Mouse (Mus musculus): ENCODE results near the gene Ush1g. TPM values are rescaled to one million over a fixed set of nuclear protein-coding genes. Genes with fewer than 3 reads are reported as not detected.

The Ush1g gene
- polyA plus RNA-seq, 1 experiment = not detected

- no peaks in the 10 kb centered on the region for H3K4me1 ChIP-seq (ENCODE audit: control insufficient read depth, insufficient read depth, insufficient read length, low read length)
- no peak overlapping the region for H3K27ac ChIP-seq (replicated peaks; ENCODE audit: low read depth, low read length)
- H3K4me3 ChIP-seq (ENCODE audit: insufficient read depth, low read depth, low read length) = no peak overlapping the region
Observed at GRCm38 (mm10) chr11:115308781-115309180, 13.1 kb downstream of the Ush1g start.

- Histone ChIP-seq H3K4me1 (ENCODE audit: control insufficient read depth, insufficient read depth, insufficient read length, low read length) (no peaks in the 10 kb centered on the region), H3K4me3 (ENCODE audit: insufficient read depth, low read depth, low read length) (no peak within 1 kb of the TSS), H3K27ac (replicated peaks; ENCODE audit: low read depth, low read length) (no peak within 1 kb of the TSS)
Observed at GRCm38 (mm10) chr11:115306863-115307262, 15.0 kb downstream of the Ush1g start, which contains the start of gene Otop2. TSS of gene Otop2 (plus strand) at chr11:115307163.

- H3K4me1 ChIP-seq (ENCODE audit: control insufficient read depth, insufficient read depth, insufficient read length, low read length) = no peaks in the 10 kb centered on the region
- no peak overlapping the region for H3K4me3 ChIP-seq (ENCODE audit: insufficient read depth, low read depth, low read length)
- no peak overlapping the region for H3K27ac ChIP-seq (replicated peaks; ENCODE audit: low read depth, low read length)
Observed at GRCm38 (mm10) chr11:115303167-115303566, 18.7 kb downstream of the Ush1g start.

GRCm38 (mm10) chr11:115301351-115301750 is 20.5 kb downstream of the Ush1g start:
- peaks cover 5% of the 10 kb centered on the region; the same call in 1 of the 2 replicates for H3K4me1 ChIP-seq (ENCODE audit: control insufficient read depth, insufficient read depth, insufficient read length, low read length)
- no peak overlapping the region for H3K4me3 ChIP-seq (ENCODE audit: insufficient read depth, low read depth, low read length)
- H3K27ac ChIP-seq (replicated peaks; ENCODE audit: low read depth, low read length) = no peak overlapping the region

- Histone ChIP-seq H3K4me1 (ENCODE audit: control insufficient read depth, insufficient read depth, insufficient read length, low read length) (peaks cover 5% of the 10 kb centered on the region; the same call in 1 of the 2 replicates), H3K27ac (replicated peaks; ENCODE audit: low read depth, low read length) (no peak overlapping the region), H3K4me3 (ENCODE audit: insufficient read depth, low read depth, low read length) (no peak overlapping the region)
Observed at GRCm38 (mm10) chr11:115300745-115301144, 21.1 kb downstream of the Ush1g start.

GRCm38 (mm10) chr11:115298160-115298559 is 23.7 kb downstream of the Ush1g start:
- no peak overlapping the region for H3K4me3 ChIP-seq (ENCODE audit: insufficient read depth, low read depth, low read length)
- H3K27ac ChIP-seq (replicated peaks; ENCODE audit: low read depth, low read length) = no peak overlapping the region
- peaks cover 5% of the 10 kb centered on the region; the same call in 1 of the 2 replicates for H3K4me1 ChIP-seq (ENCODE audit: control insufficient read depth, insufficient read depth, insufficient read length, low read length)

- H3K4me1 ChIP-seq (ENCODE audit: control insufficient read depth, insufficient read depth, insufficient read length, low read length) = peaks cover 5% of the 10 kb centered on the region; the same call in 1 of the 2 replicates
- H3K4me3 ChIP-seq (ENCODE audit: insufficient read depth, low read depth, low read length) = peak within 1 kb of the TSS; percentile 62
- H3K27ac ChIP-seq (replicated peaks; ENCODE audit: low read depth, low read length) = no peak within 1 kb of the TSS
Observed at GRCm38 (mm10) chr11:115297214-115297826, 24.5 kb downstream of the Ush1g start, which contains the start of gene Fads6. TSS of gene Fads6 (minus strand) at chr11:115297663.

- H3K4me1 ChIP-seq (ENCODE audit: control insufficient read depth, insufficient read depth, insufficient read length, low read length) = peaks cover 5% of the 10 kb centered on the region; the same call in 1 of the 2 replicates
- H3K4me3 ChIP-seq (ENCODE audit: insufficient read depth, low read depth, low read length) = peak overlapping the region; percentile 62
- H3K27ac ChIP-seq (replicated peaks; ENCODE audit: low read depth, low read length) = no peak overlapping the region
Observed at GRCm38 (mm10) chr11:115296471-115297210, 25.2 kb downstream of the Ush1g start.

- H3K4me1 ChIP-seq (ENCODE audit: control insufficient read depth, insufficient read depth, insufficient read length, low read length) = peaks cover 5% of the 10 kb centered on the region; the same call in 1 of the 2 replicates
- H3K27ac ChIP-seq (replicated peaks; ENCODE audit: low read depth, low read length) = no peak overlapping the region
- H3K4me3 ChIP-seq (ENCODE audit: insufficient read depth, low read depth, low read length) = no peak overlapping the region
Observed at GRCm38 (mm10) chr11:115295939-115296338, 25.9 kb downstream of the Ush1g start.

GRCm38 (mm10) chr11:115292631-115293375 is 29.0 kb downstream of the Ush1g start:
- Histone ChIP-seq H3K4me3 (ENCODE audit: insufficient read depth, low read depth, low read length) (no peak overlapping the region), H3K27ac (replicated peaks; ENCODE audit: low read depth, low read length) (no peak overlapping the region), H3K4me1 (ENCODE audit: control insufficient read depth, insufficient read depth, insufficient read length, low read length) (peaks cover 7% of the 10 kb centered on the region)

- Histone ChIP-seq H3K4me1 (ENCODE audit: control insufficient read depth, insufficient read depth, insufficient read length, low read length) (peaks cover 2% of the 10 kb centered on the region), H3K27ac (replicated peaks; ENCODE audit: low read depth, low read length) (no peak overlapping the region), H3K4me3 (ENCODE audit: insufficient read depth, low read depth, low read length) (no peak overlapping the region)
Observed at GRCm38 (mm10) chr11:115291503-115291902, 30.3 kb downstream of the Ush1g start.

- Histone ChIP-seq H3K4me3 (ENCODE audit: insufficient read depth, low read depth, low read length) (no peak overlapping the region), H3K4me1 (ENCODE audit: control insufficient read depth, insufficient read depth, insufficient read length, low read length) (peaks cover 2% of the 10 kb centered on the region), H3K27ac (replicated peaks; ENCODE audit: low read depth, low read length) (no peak overlapping the region)
Observed at GRCm38 (mm10) chr11:115290919-115291318, 30.9 kb downstream of the Ush1g start.

GRCm38 (mm10) chr11:115290314-115290713 is 31.5 kb downstream of the Ush1g start:
- H3K27ac ChIP-seq (replicated peaks; ENCODE audit: low read depth, low read length) = no peak overlapping the region
- peaks cover 2% of the 10 kb centered on the region for H3K4me1 ChIP-seq (ENCODE audit: control insufficient read depth, insufficient read depth, insufficient read length, low read length)
- H3K4me3 ChIP-seq (ENCODE audit: insufficient read depth, low read depth, low read length) = no peak overlapping the region

GRCm38 (mm10) chr11:115289885-115290284 is 32.0 kb downstream of the Ush1g start:
- H3K4me1 ChIP-seq (ENCODE audit: control insufficient read depth, insufficient read depth, insufficient read length, low read length) = peaks cover 2% of the 10 kb centered on the region
- H3K27ac ChIP-seq (replicated peaks; ENCODE audit: low read depth, low read length) = no peak overlapping the region
- H3K4me3 ChIP-seq (ENCODE audit: insufficient read depth, low read depth, low read length) = no peak overlapping the region

GRCm38 (mm10) chr11:115288305-115288704 is 33.5 kb downstream of the Ush1g start:
- Histone ChIP-seq H3K27ac (replicated peaks; ENCODE audit: low read depth, low read length) (no peak overlapping the region), H3K4me3 (ENCODE audit: insufficient read depth, low read depth, low read length) (no peak overlapping the region), H3K4me1 (ENCODE audit: control insufficient read depth, insufficient read depth, insufficient read length, low read length) (peaks cover 2% of the 10 kb centered on the region)
